Mouse (Mus musculus): ENCODE data around the gene Hist2h4. TPM values are rescaled to one million over a fixed set of nuclear protein-coding genes. Genes with fewer than 3 reads are reported as not detected.

Hist2h4 gene
- polyA plus RNA-seq, 2 experiments = 6.4 to 8.5 TPM

DNA sequence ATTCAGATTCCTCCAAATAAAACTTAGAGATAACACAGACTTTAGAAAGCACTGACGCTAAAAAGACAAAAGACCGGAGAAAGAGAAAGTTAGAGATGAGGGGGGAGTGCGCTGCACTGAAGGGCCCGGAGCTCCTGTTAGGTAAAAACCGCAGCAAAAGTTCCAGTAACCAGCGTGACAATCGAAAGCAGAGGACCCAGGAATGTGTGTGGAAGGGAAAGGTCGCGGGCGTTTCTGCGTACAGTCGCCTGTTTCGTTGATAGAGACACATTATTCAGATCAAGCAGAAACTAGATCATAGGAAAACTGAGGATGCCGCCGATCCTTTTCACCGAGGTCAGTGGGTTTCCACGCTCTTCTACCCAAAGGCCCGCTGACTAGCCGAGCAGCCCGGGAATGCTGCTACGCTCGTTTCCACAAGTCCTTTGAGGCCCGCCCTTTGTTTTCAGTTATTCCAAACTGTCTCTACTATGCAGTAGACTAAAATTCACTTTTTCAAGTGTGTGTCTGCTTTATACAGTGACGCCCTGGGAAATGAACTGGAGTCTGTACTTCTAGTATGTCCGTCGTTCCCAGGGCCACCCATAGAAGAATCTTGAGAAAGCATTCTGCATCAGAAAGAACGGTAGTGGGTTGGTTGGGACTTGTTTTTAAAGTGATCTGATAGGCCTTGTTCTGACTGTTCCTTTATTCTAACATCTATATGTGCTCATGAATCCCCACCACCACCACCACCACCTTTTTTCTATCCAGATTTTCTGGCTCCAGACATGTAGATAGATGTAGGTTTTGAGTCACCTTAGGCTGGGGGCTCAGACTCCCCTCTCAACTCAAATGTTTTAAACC is 670 bp upstream of the Hist2h4 start:
- TF ChIP-seq POLR2A (IDR thresholded peaks at IDR 0.05; ENCODE audit: borderline replicate concordance, extremely low read depth, insufficient read depth, insufficient read length) = no peak
- ATAC-seq (ENCODE audit: low FRiP score, low read depth) = peak; percentile 27; the same call in 1 of the 2 replicates

DNA sequence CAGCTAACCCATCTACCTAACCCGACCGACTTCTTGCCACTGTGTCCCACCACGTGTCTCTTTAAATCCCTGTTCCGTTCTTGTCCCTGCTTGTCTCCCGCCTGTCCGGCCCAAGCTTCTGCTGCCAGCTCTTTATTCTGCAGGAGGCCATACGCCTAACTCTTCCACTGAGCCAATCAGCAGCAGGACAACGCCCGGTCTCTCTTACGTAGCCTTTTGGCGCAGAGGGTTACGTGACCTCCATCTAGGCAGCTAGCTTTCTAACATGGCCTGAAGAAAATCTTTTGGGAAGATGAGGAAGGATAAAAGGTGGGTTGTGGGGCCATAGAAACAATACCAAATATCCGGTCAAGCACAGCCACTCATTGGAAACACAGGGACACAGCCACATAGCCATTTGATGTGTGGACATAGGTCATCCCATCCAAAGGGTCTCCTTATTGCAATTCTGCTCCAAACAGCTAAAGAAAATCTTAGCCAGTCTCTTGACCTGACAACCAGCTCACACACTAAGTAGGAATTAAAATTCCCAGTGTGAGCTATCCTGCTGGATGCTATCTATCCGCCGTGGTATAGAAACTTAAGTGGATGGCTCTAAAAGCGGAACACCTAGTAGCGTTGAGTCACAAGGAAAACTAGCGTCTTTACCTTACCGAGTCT is 765 bp downstream of the Hist2h4 start:
- Histone ChIP-seq H3K9me3 (ENCODE audit: control insufficient read depth, low read length) (no peaks in the 10 kb centered on the region), H3K36me3 (ENCODE audit: control insufficient read depth, insufficient read depth, low read length) (no peaks in the 10 kb centered on the region), H3K9ac (ENCODE audit: low read depth, low read length, severe bottlenecking) (peak overlapping the region; percentile 72), H3K4me2 (replicated peaks; ENCODE audit: low read depth, low read length, severe bottlenecking) (peak overlapping the region; percentile 78), H3K4me3 (replicated peaks; ENCODE audit: low read length) (peak overlapping the region; percentile 60), H3K27ac (replicated peaks; ENCODE audit: low read depth, low read length) (peak overlapping the region; percentile 98), H3K4me1 (ENCODE audit: control insufficient read depth, insufficient read depth, low read length) (peaks cover 17% of the 10 kb centered on the region), H3K27me3 (ENCODE audit: control insufficient read depth, insufficient read depth, low read length) (no peaks in the 10 kb centered on the region)
- ATAC-seq (ENCODE audit: low FRiP score, low read depth) = peak; percentile 68
- under 1% methylated on average over 19 of the region's 19 CpGs for WGBS
- peak; percentile 12; the same call in 1 of the 2 replicates for TF ChIP-seq POLR2A (IDR thresholded peaks at IDR 0.05; ENCODE audit: borderline replicate concordance, extremely low read depth, insufficient read depth, insufficient read length)
- DNase-seq (ENCODE audit: low spot score) = peak; percentile 85

More for the DNA sequence above, 670 bp upstream of the Hist2h4 start:
- Histone ChIP-seq H3K27ac (replicated peaks; ENCODE audit: low read depth, low read length) (peak overlapping the region; percentile 98), H3K4me1 (ENCODE audit: control insufficient read depth, insufficient read depth, low read length) (peaks cover 17% of the 10 kb centered on the region), H3K9ac (ENCODE audit: low read depth, low read length, severe bottlenecking) (peak overlapping the region; percentile 75), H3K36me3 (ENCODE audit: control insufficient read depth, insufficient read depth, low read length) (no peaks in the 10 kb centered on the region), H3K27me3 (ENCODE audit: control insufficient read depth, insufficient read depth, low read length) (no peaks in the 10 kb centered on the region), H3K9me3 (ENCODE audit: control insufficient read depth, low read length) (no peaks in the 10 kb centered on the region), H3K4me2 (replicated peaks; ENCODE audit: low read depth, low read length, severe bottlenecking) (peak overlapping the region; percentile 78), H3K4me3 (replicated peaks; ENCODE audit: low read length) (peak overlapping the region; percentile 60)
- peak; percentile 62 for DNase-seq (ENCODE audit: low spot score)
- 9% methylated on average over 27 of the region's 27 CpGs for WGBS

DNA sequence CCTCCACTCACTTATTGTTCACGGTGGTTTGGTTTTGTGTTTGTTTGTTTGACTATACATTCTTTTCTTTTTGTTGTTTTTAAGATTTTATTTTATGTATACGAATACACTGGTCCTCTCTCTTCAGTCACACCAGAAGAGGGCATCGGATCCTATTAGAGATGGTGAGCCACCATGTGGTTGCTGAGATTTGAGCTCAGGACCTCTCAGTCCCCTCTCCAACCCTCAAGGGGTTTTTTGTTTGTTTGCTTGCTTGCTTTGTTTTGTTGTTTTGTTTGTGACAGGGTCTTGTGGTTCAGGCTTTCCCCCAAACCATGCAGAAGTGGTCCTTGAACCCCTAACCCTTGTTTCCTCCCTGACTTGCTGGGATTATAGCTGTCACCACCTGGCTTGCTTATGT is 1.5 kb downstream of the Hist2h4 start:
- Histone ChIP-seq H3K4me1 (ENCODE audit: control insufficient read depth, insufficient read depth, low read length) (peaks cover 17% of the 10 kb centered on the region), H3K4me3 (replicated peaks; ENCODE audit: low read length) (peak overlapping the region; percentile 60; the same call in 1 of the 2 replicates), H3K36me3 (ENCODE audit: control insufficient read depth, insufficient read depth, low read length) (no peaks in the 10 kb centered on the region), H3K27me3 (ENCODE audit: control insufficient read depth, insufficient read depth, low read length) (no peaks in the 10 kb centered on the region), H3K4me2 (replicated peaks; ENCODE audit: low read depth, low read length, severe bottlenecking) (peak overlapping the region; percentile 78), H3K9ac (ENCODE audit: low read depth, low read length, severe bottlenecking) (peak overlapping the region; percentile 72; the same call in 1 of the 2 replicates), H3K27ac (replicated peaks; ENCODE audit: low read depth, low read length) (peak overlapping the region; percentile 98; the same call in 1 of the 2 replicates), H3K9me3 (ENCODE audit: control insufficient read depth, low read length) (no peaks in the 10 kb centered on the region)
- DNase-seq (ENCODE audit: low spot score) (no peak), ATAC-seq (ENCODE audit: low FRiP score, low read depth) (no peak)
- TF ChIP-seq POLR2A (IDR thresholded peaks at IDR 0.05; ENCODE audit: borderline replicate concordance, extremely low read depth, insufficient read depth, insufficient read length) = no peak
- 49% methylated on average over 3 of the region's 3 CpGs for WGBS

DNA sequence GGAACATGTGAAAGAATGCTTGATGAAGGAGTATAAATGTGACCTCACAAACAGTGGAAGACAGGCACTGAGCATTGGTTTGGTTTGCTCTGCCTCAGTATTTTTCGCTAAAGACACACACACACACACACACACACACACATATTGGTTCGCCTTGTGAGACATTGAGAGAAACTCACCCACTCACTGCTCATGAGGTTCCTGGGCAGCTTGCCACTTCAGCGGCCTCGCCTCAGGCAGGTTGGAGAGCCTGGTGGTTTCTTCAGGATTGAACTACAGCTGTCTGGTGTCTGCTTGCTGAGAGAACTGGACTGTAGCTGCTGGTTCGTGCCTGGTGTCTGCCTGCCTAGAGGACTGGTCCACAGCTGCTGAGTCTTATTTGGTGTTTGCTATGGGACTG is 2.9 kb downstream of the Hist2h4 start:
- Histone ChIP-seq H3K4me3 (replicated peaks; ENCODE audit: low read length) (no peak overlapping the region), H3K4me2 (replicated peaks; ENCODE audit: low read depth, low read length, severe bottlenecking) (no peak overlapping the region), H3K4me1 (ENCODE audit: control insufficient read depth, insufficient read depth, low read length) (peaks cover 22% of the 10 kb centered on the region), H3K27me3 (ENCODE audit: control insufficient read depth, insufficient read depth, low read length) (no peaks in the 10 kb centered on the region), H3K9me3 (ENCODE audit: control insufficient read depth, low read length) (no peaks in the 10 kb centered on the region), H3K36me3 (ENCODE audit: control insufficient read depth, insufficient read depth, low read length) (no peaks in the 10 kb centered on the region), H3K27ac (replicated peaks; ENCODE audit: low read depth, low read length) (no peak overlapping the region), H3K9ac (ENCODE audit: low read depth, low read length, severe bottlenecking) (no peak overlapping the region)
- DNase-seq (ENCODE audit: low spot score) (no peak), ATAC-seq (ENCODE audit: low FRiP score, low read depth) (no peak)
- 88% methylated on average over 5 of the region's 5 CpGs for WGBS
- no peak for TF ChIP-seq POLR2A (IDR thresholded peaks at IDR 0.05; ENCODE audit: borderline replicate concordance, extremely low read depth, insufficient read depth, insufficient read length)

DNA sequence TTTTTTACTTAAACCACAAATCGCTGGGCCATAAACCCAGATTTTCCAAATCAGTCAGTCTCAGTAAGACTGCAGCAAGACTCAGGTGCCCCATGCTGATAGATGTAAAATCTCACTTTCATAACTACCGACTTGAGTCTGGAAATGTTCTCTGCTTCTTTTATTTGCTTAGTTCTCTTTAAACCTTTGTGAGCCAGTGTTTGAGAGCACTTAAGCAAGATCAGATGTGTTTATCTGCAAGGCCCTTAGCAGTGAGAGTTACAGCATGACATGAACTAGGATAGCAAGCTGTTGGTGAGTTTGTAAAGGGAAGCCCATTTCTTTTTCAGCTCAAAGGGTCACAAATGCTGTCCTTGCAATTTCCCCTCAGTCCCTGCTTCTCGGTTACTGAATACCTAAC is 5.9 kb downstream of the Hist2h4 start:
- ATAC-seq (ENCODE audit: low FRiP score, low read depth) (no peak), DNase-seq (ENCODE audit: low spot score) (no peak)
- no peak for TF ChIP-seq POLR2A (IDR thresholded peaks at IDR 0.05; ENCODE audit: borderline replicate concordance, extremely low read depth, insufficient read depth, insufficient read length)
- Histone ChIP-seq H3K27me3 (ENCODE audit: control insufficient read depth, insufficient read depth, low read length) (no peaks in the 10 kb centered on the region), H3K9me3 (ENCODE audit: control insufficient read depth, low read length) (no peaks in the 10 kb centered on the region), H3K4me1 (ENCODE audit: control insufficient read depth, insufficient read depth, low read length) (peaks cover 12% of the 10 kb centered on the region), H3K4me2 (replicated peaks; ENCODE audit: low read depth, low read length, severe bottlenecking) (no peak overlapping the region), H3K27ac (replicated peaks; ENCODE audit: low read depth, low read length) (0 out of 2 replicates have a peak overlapping the region, but pooled peaks have one; percentile 33), H3K4me3 (replicated peaks; ENCODE audit: low read length) (no peak overlapping the region), H3K36me3 (ENCODE audit: control insufficient read depth, insufficient read depth, low read length) (no peaks in the 10 kb centered on the region), H3K9ac (ENCODE audit: low read depth, low read length, severe bottlenecking) (no peak overlapping the region)
- 45% methylated on average over 3 of the region's 3 CpGs for WGBS

Data from limb, embryonic 14.5 days (tissue).